Mouse (Mus musculus): ENCODE measurements around the gene Ugt1a5.
"Not testable (repeated sequence)": the region's sequence is repeated elsewhere in the genome, so short reads cannot be mapped to it uniquely, and the experiment has no call there.

The Ugt1a5 gene

GRCm38 (mm10) chr1:88224029-88224776, 58.4 kb downstream of the Ugt1a5 start:
- DNase-seq (ENCODE audit: low spot score), result no peak

- not testable (repeated sequence) for DNase-seq (ENCODE audit: low spot score)
Observed at GRCm38 (mm10) chr1:88225301-88225700, 59.5 kb downstream of the Ugt1a5 start.

GRCm38 (mm10) chr1:88225741-88226140, 59.9 kb downstream of the Ugt1a5 start:
- no peak for DNase-seq (ENCODE audit: low spot score)

- no peak for DNase-seq (ENCODE audit: low spot score)
Observed at GRCm38 (mm10) chr1:88226670-88227379, 61.0 kb downstream of the Ugt1a5 start, which contains the start of gene Mroh2a. Mroh2a (plus strand) TSS chr1:88226986.

GRCm38 (mm10) chr1:88227482-88227881, 61.7 kb downstream of the Ugt1a5 start:
- no peak for DNase-seq (ENCODE audit: low spot score)

- no peak for DNase-seq (ENCODE audit: low spot score)
Observed at GRCm38 (mm10) chr1:88228121-88228520, 62.3 kb downstream of the Ugt1a5 start.

- no peak for DNase-seq (ENCODE audit: low spot score)
Observed at GRCm38 (mm10) chr1:88229566-88229965, 63.8 kb downstream of the Ugt1a5 start.

DNA sequence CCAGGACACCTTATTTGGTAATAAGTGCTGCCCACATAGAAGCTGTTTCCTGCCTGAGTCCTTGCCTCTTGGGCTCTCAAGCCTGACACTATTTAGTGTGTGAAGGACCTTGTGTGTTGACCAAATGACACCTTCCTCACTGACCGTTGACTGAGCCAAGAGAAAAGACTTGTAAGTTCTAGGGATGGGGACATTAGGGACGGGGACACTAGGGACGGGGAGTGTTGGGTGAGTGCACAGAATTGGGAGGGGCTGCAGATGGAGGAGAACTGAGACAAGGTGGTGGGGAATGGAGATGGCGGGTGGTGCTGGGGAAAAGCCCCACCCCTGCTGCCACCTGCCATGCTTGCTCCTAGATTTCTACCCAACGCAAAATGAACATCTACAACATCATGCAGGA, 64.2 kb downstream of the Ugt1a5 start:
- no peak for DNase-seq (ENCODE audit: low spot score)

DNA sequence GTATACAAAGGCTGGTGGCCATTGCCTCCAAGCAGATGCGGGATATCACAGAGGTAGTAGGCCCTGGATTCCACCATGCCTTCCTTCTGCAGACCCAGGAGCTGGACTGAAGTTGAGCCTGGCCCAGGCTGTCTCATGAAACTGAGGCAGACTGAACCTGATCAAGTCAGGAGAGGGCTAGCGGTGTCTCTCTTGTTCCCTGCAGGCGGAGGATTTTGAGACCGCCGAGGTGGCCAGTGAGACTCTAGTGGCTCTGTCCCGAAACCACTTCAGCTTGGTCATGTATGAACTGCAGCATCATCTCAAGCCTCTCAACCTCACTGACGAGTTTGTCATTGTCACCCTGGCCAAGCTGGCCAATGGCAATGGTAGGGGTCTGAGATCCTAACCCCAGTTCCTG, 64.6 kb downstream of the Ugt1a5 start:
- DNase-seq (ENCODE audit: low spot score), result no peak

DNA sequence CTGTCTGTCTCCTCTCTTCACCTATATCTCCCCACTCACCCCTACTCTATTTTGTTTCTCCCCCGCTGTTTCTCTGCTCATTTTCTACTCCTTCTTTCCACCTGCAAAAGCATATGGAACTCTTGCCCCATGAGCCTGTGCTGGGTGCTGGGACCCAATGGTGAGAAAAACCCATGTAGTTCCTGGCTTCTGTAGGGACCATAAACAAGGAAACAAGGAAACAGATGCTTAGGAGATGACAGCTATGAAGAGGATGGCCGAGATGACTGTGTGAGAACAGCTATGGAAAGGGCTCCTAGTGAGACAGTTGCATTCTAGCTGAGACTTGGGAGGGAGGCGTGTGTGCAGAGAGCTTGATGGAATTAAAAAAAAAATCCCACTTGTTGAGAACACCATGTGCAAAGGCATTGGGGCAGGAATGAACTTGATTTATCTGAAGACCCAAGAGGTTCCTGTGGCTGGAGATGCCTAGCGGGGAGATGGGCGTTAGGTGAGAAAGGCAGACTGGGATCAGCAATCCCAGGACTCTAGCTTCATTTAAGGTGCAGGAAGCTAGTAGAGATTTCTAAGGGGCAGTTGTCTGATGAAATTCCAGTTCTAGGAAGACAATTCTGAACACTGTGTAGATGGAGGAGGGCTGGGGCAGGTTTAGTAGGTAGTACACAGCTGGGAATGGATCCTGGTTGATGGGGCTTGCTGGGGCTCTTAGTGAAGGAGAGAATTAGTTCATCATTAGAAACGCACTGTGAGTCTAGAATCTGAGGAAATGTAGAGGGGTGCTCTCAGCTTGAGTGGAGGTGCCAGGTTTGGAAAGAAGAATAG, 65.4 kb downstream of the Ugt1a5 start:
- no peak for DNase-seq (ENCODE audit: low spot score)

- DNase-seq (ENCODE audit: low spot score), result no peak
Observed at GRCm38 (mm10) chr1:88231803-88232499, 66.1 kb downstream of the Ugt1a5 start.

GRCm38 (mm10) chr1:88232664-88233380, 67.0 kb downstream of the Ugt1a5 start:
- DNase-seq (ENCODE audit: low spot score), result no peak

DNA sequence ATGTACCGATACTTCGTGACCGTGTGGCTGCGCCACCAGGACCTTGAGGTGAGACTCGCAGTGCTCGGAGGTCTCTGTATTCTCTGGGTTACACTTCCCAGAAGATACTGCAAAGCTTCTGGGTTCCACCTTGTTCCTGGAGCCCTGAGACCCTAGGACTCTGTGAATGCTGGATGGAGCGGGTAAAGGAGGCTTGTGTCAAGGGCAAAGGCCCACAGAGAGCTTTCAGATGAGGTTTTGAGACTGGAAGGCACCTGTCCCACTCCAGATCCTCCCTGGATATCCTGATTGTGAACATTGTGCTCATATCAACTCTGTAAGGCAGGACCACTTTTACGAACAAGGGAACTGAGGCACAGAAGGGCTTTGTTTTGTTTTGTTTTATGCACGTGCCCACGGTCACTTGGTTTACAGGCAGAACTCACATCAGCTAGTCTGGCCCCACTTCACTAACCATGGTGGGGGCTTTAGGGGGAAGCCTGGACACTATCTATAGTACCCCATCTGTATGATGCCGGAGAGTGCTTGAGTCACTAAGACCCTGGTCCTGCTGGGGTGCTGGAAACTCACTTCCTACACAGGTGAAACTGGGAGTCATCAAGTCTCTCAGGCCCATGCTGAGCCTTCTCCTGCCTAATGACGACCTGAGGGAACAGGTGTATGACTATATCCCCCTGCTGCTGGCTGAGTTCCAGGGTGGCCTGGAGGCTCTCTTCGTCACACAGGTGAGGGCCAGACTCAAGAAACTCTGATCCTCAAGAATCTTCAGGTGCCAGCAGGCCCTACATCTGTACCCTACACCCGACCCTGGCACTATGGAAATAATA, 67.8 kb downstream of the Ugt1a5 start:
- DNase-seq (ENCODE audit: low spot score), result no peak

GRCm38 (mm10) chr1:88234248-88234610, 68.4 kb downstream of the Ugt1a5 start:
- no peak for DNase-seq (ENCODE audit: low spot score)

DNA sequence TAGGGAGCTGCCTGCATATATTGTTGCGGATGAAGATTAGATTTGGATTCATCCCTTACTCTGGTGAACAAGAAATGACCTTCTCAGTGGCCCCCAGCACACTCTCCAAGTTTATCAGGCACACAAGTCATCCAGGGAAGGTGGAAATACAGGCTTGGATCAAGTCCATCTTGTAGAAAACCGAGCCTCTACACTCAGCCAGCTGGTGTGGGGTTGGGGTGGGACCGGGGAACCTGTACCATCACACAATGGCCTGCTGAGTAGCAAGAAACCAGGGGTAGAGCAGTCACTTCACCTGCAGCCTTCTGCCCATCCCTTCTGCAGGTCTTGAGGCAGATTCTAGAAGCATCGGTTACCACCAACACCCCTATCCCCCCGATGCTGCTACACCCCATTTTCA, 68.8 kb downstream of the Ugt1a5 start:
- no peak for DNase-seq (ENCODE audit: low spot score)

DNA sequence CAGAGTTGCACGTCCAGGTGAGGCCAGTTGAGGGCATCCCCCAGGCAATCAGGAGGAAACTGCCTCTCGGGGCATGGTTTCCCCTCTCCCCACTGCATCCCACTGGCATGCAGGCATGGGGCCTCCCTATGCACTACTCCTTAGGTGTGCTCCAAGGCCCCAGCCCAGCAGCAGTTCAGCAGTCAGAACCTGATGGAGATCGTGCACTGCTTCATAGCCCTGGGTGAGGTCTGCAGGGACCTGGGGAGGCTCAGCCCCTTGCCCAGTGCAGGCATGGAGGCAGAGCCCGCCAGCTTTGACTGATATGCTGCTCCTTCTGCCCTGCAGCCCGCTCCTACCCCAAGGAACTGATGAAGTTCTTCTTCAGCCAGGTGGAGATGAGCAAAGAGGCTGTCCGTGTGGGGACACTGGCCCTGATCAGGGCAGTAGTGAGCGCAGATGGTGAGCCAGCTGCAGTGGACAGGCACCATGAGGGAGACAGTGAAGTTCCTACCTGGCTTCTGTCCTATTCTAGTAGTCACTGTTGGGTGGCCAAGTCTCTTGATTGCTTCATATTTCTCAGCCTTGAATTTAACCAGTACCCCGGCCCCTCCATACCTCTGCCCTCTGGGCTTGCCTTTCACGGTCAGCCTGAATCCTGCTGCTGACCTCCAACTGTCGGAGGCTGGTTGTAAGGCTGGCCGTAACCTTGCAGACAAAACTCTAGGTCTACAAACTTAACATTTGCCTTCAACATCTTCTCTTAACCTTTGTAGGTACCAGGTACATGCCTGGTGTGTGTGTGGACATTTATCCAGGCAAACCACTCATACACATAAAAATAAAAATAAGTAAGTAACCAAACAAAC, 69.5 kb downstream of the Ugt1a5 start:
- DNase-seq (ENCODE audit: low spot score), result no peak

GRCm38 (mm10) chr1:88235894-88236415, 70.1 kb downstream of the Ugt1a5 start:
- DNase-seq (ENCODE audit: low spot score), result no peak

GRCm38 (mm10) chr1:88237311-88237710, 71.5 kb downstream of the Ugt1a5 start:
- DNase-seq (ENCODE audit: low spot score), result no peak

- no peak for DNase-seq (ENCODE audit: low spot score)
Observed at GRCm38 (mm10) chr1:88238771-88239170, 73.0 kb downstream of the Ugt1a5 start.

Data from c-Kit-positive CD71-positive TER-119-positive erythroid progenitor cells, embryonic 14.5 days (primary cell).